Mouse (Mus musculus) left cerebral cortex, postnatal 25 days (tissue): Measurements from ENCODE around the gene Pgam1. TPM values are rescaled to one million over a fixed set of nuclear protein-coding genes. Genes with fewer than 3 reads are reported as not detected.
"Not testable (repeated sequence)": the region's sequence is repeated elsewhere in the genome, so short reads cannot be mapped to it uniquely, and the experiment has no call there.

Source experiments
- DNase-seq, 2 experiments: peaks; one replicate each; pipeline ENCODE4 v3.0.0; 2022; ENCODE audit warnings: low spot score in 2 of 2, mixed read lengths in 1 of 2
- intact Hi-C: fragments of 180-260 bp; cut with DNase I; formaldehyde crosslinking; loops from one replicate; pipeline ENCODE4 v1.15.1; 2025
- total RNA-seq, 2 experiments: library from RNA; stranded (reverse); gene quantifications; 2 replicates each; pipeline ENCODE4 v1.2.3; 2021

Pgam1 gene
- total RNA-seq: 100 to 1,000 TPM; 574 to 598 TPM

DNA sequence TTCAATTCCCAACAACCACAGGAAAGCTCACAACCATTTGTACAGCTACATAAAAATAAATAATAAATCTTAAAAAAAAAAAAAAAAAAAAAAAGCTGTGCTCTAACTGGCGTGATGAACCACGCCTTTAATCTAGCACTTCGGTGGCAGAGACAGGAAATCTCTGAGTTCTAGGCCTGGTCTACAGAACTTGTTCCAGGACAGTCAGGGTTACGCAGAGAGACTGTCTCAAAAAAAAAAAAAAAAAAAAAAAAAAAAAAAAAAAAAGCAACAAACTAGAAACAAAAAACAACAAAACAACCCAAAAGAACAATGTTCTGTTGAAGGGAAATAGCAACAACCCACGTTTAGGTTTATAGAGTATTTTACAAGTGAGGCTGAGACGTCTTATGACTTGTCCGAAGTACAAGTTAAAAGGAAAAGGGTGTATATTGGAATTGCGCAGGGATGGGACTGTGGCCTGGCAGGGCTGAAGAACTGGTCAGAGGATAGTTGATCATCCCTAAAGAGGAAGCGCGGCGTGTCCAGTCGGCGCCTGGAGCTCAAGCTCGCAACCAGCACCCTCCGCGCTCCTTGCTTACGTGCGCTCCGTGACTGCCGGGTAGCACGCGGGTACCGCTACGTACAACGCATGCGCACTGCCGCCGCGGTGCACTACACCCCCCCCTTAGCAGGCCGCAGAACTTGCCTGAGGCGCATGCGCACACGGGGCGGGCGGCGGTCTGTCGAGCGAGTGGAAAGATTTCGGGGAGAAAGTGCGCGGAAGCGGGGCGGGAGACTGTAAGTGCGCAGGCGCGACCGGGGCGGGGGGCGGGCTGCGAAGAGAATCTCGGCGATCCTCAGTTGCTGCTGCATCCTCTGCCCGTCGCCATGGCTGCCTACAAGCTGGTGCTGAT lies at the start of gene Pgam1:
TSS of gene Pgam1 (plus strand) at position 746 of the 896 bp plus-strand sequence.
- DNase-seq: peak; percentile 95 to 98
- intact Hi-C loops: no loop called here

DNA sequence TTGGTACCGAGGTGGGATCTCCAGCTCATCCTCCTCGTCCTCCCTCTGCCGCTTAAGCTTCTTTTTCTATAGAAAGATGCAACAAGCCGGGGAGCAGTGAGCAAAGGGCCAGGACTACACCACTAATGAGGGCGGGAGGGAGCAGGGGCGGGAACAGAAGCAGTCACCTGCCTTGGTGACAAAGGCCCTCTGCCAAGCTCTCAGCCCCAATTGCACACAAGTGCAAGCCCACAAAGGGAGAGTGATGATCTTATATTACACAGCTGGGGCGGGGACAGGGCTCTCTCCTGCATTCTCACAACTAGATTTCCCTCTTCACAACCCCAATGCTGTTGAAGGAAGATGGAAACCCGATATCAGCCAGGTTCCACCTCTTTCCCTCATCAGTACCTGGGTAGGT lies 45.0 kb upstream of the Pgam1 start:
- no peak for DNase-seq
- intact Hi-C loops: no loop called here

DNA sequence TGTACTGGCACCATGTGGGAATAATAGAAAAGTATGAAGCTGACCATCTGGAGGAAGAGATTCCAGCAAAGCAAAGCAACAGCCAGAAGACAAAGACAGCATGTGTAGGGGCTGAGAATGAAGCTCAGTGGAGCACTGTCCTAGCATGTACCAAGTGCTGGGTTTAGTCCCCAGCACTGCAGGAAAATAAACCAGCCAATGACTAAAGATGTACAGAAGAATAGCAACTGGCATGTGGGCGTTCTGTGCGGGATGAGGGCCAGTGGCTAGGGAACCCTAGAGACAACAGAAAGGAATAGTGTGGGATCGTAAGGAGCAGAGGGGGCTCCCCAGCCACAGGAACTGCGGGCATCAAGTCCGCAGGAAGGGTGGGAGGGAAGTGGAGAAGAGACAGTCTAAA lies 42.4 kb upstream of the Pgam1 start:
- DNase-seq: peak; percentile 20 to 66
- intact Hi-C loops: no loop called here

DNA sequence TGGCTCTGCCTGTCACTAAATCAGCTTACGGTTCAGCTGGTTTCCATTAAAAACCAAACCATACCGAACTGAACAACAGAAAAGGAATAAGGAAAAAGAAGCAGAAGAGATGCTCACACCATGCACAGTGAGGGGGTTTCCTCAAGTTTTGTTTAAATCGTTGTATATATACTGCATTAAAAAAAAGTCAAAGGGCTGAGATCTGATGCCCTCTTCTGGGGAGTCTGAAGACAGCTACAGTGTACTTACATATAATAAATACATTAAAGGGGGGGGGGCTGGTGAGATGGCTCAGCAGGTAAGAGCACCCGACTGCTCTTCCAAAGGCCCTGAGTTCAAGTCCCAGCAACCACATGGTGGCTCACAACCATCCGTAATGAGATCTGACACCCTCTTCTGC lies 41.8 kb upstream of the Pgam1 start:
- DNase-seq, intact Hi-C loops: not testable (repeated sequence)

DNA sequence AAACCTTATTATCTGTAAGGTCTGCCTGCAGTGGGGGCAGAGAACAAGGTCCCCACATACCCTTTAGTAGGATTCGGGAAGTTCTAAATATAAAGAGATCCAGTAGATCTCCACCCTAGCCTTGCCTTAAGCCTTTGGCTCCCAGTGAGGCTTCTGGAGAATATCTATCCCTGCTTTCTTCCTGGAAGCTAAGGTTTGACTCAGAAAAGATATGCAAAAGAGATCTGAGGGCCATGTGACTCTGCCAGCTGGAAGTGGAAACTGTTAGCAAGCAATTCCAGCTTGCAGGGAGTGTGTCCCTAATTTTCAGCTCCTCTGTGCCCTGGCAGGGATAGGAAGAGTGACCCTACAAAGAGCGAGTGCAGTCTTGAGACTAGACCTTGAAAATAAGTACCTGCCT lies 39.4 kb upstream of the Pgam1 start:
- intact Hi-C loops: no loop called here
- DNase-seq: peak; percentile 31 to 80

DNA sequence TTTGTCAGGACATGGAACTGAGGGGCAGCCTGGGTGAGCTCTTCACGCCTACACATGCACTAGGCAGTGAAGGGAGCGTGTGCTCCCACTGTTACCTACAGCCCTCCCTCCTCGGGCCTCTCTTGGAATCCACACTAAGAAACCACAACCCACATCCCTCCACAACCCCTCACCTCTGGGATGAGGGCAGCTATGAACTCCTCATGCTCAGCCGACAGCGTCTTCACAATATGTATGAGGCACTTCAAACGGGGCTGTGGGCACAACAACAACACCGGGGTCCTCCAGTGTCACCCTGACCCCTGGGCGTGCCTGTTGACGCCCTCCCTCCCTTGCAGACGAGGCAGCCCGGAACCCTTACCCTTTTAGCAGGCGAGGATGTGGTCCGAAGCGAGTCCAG lies 37.4 kb upstream of the Pgam1 start:
- no peak for DNase-seq
- intact Hi-C loops: no loop called here

DNA sequence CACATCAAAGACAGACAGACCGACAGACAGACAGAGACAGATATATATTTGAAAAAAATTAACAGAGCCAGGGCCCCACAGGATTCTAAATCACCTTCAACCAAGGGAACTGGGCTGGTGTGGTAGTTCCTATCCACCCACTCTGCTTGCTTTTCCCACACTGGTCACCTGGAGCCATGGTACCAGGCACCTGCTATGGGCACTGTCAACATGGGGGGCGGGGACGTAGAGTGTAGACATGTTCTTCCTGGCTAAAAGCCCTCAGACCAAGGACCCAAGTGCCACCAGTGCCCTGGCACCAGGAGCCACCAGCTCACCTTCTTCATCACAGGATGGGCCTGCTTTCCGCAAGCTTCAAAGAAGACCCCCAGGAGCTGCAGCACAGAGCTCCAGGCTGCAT lies 29.9 kb upstream of the Pgam1 start:
- intact Hi-C loops: no loop called here
- DNase-seq: no peak

DNA sequence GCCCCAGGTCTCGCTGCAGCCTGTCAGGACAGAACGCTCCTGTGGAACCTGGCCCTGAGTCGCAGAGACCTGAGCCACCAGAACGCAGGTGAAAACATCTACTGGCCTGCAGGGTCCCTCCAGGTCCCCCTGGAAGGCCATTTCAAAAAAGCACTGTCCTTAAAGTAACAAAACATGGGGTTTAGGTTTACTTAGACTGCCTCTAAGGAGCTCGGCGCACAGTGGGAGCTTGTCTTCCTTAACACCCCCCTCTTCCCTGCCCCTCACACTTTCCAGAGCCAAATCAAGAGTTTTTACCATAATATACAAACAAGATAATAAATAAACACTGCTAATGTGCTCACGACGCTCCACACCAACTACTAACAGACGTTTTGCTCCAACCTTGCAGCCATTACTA lies 27.8 kb upstream of the Pgam1 start:
- intact Hi-C loops: no loop called here
- DNase-seq: no peak

DNA sequence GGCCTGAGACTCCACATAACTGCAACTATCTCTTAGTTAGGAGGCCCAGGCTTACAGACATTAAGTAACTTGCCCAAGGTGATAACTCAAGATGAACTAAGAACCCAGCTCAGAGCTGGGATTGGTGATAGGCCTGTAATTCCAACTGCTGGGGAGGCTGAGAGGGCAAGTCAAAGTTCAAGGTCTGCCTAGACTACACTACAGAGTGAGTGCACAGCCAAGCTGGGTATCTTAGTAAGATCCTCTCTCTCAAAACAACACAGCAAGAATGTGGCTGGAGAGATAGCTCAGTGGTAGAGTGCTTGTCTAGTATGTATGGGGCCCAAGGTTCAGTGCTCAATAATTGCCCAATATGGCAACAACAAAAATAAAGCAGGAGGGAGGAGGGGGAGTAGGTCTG lies 23.5 kb upstream of the Pgam1 start:
- no peak for DNase-seq
- intact Hi-C loops: no loop called here

DNA sequence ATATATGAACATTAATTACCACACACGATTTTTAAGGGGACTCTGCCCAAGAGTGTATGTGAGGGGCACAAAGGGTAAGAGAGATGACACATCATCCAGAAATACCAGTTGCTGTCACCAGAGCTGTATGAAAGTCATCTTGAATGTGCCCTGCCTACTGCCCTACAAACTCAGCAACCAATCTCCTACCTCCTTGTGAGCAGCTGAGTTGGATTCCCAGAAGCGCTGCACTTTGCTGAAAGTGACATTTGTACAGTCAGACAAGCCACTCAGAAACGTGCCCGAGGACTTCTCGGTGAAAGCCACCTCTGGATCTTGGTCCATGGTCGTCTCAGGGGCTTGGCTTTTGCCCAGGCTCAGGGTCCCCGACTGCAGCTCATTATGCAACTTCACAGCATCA lies 16.8 kb upstream of the Pgam1 start:
- no peak for DNase-seq
- intact Hi-C loops: loop anchor here (5.0 kb wide), 1 partner anchor 127 kb away; no protein-coding TSS in a partner anchor

DNA sequence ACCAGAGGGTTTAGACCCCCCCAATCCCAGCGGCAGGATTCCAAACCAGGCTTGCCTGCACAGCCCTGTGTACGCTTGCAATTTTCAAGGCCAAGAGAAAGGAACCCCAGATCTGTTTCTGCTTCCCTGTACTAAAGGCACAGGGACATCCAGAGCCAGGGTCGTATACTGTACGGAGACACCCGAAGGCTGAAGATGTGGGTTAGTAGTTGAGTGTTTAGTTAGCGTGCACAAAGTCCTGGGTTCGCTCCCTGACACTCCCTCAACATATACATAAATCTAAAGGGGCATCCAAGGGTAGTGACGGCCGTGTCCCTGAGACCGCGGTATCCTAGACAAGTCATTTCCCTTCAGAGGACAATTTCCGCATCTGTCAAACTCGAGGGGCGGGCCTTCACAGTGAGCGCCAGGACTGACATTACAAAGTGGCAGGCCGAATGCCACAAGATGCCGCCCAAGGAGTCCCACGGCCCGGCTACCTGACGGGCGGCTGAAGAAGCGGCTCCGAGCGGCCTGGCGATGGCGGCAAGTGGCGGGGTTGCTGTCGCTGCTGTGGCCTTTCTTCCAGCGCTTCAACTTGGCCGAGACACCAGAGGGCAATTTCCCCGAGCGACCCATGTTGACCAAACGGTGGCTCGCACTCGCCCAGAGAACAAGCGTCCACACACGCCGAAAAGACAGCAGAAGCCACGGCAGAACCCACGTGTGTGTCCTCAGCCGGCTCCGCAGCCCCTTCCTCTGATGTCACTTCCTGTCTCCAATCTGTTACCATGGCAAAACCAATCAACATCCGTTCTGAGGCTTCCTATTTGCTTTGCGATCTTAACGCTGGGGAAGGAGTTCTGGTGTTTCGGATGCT lies 16.0 kb upstream of the Pgam1 start, which contains the start of gene Rrp12:
TSS of gene Rrp12 (minus strand) at position 714 of the 859 bp plus-strand sequence.
- intact Hi-C loops: loop anchor here (5.0 kb wide), 1 partner anchor 127 kb away; no protein-coding TSS in a partner anchor
- peak; percentile 88 to 95 for DNase-seq

DNA sequence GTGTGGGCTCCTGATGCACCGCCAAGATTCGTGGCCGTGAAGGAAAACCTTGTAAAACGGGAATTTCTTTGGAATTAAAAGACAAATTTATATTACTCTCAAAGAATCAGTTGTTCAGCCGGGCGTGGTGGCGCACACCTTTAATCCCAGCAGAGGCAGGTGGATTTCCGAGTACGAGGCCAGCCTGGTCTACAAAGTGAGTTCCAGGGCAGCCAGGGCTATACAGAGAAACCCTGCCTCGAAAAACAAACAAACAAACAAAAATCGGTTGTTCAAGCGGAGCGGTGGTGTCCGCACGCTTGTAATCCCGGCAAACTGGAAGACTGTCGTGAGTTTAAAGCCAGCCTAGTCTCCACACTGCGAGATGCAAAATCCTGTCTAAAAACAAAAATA lies 15.4 kb upstream of the Pgam1 start:
- DNase-seq: no peak
- intact Hi-C loops: loop anchor here (5.0 kb wide), 1 partner anchor 126 kb away; no protein-coding TSS in a partner anchor

DNA sequence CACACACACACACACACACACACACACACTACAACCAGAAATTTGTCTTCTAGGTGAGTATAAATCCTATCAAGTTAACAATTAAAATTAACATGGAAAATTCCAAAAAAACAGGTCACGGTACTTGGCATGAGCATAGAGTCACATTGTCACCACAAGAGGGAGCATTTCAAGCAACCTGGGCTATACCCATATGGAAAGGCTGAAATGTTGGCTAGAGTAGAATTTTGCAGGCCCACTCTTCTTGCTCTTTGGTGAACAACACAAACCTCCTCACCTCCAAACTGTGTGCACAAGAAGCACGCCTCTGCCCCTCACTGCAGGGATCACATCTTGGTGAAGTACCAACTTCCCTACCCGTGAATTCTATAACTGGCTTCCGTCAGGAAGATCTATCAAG lies 12.9 kb upstream of the Pgam1 start:
- intact Hi-C loops: loop anchor here (5.0 kb wide), 1 partner anchor 123 kb away; no protein-coding TSS in a partner anchor
- peak in 1 of 2 experiments; percentile 27 for DNase-seq

DNA sequence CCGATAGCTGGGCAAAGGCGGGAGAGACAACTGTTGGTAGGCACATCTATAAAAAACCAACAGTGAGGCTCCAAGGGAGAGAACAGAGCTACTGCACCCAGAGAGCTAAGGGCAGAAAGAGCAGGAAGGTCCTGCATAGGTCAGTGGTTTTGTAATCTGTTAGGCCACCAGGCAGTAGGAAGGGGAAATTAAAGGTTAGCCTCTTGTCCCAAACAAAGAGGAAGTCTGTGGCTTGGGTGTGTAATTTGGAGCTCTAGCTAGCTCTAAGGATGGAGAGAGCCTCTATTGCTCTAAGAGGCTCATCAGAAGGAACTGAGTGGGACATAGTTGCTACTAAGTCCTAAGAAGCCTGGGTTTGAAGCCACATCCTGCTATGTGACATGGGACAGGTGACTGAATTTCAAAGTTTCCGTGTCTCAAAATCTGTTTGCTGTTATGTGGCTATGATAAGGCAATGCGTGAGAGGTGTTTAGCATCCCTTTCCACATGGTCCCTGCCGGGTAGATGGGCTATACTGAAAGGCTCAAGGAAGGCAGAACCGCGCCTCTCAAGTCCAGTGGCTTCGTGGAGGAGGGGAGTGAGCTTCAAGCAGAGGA lies 11.1 kb upstream of the Pgam1 start:
- no peak for DNase-seq
- intact Hi-C loops: no loop called here

DNA sequence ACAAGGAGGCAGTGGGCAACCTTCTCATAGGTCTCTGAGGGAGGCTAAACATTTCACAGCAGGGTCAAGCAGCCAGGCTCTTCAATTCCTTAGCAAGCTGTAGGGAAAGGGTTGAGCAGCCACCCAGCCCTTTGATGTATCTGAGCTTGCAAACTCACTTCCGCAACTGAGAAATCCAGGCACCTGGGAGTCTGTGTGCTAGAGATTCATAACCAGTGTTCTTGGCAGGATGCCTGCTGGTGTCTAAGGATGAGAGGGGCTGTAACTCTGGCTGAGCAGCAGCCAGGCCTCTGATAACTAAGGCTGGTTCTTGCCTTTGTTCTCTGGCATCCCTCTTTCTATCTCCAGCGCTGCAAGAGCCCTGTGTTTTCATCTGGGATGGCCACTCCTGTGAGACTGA lies 10.0 kb upstream of the Pgam1 start:
- DNase-seq: no peak
- intact Hi-C loops: no loop called here

DNA sequence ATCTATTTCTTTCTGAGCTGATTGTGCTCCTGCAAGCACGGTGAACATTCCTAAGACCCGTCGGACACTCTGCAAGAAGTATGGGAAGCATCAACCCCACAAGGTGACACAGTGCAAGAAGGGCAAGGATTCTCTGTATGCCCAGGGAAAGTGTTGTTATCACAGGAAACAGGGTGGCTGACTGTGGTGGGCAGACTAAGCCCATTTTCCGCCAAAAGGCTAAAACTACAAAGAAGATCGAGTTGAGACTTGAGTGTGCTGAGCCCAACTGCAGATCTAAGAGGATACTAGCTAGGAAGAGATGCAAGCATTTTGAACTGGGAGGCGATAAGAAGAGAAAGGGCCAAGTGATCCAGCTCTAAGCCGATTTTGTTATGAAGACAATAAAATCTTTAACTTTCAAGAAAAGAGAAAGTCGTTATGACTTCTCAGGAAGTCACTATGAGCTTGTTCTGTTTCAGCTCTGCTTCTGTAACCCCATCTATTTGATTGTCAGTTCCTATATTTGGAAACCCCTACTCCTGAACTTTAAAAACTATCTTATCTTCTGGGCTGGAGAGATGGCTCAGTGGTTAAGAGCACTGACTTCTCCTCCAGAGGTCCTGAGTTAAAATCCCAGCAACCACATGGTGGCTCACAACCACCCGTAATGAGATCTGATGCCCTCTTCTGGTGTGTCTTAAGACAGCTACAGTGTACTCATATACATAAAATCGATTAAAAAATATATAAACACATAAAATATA lies 8.7 kb upstream of the Pgam1 start:
- intact Hi-C loops: no loop called here
- no peak for DNase-seq

DNA sequence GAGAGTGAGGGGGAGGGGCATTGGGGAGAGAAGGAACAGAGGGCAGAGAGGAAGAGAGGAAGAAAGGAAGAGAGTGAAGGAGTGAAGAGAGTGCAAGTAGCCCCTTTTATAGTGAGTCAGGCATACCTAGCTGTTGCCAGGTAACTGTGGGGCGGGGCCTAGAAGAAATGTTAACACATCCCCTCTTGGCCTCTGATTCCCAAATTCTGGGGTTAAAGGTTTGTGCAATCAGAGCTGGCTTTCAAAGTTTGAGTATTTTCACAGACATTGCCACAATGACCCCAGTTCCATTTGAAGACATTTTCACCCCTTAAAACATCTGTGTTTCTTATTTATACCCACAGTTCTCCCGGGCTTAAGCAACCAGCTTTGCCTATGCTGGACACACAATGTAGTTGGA lies 6.5 kb upstream of the Pgam1 start:
- no peak for DNase-seq
- intact Hi-C loops: no loop called here

DNA sequence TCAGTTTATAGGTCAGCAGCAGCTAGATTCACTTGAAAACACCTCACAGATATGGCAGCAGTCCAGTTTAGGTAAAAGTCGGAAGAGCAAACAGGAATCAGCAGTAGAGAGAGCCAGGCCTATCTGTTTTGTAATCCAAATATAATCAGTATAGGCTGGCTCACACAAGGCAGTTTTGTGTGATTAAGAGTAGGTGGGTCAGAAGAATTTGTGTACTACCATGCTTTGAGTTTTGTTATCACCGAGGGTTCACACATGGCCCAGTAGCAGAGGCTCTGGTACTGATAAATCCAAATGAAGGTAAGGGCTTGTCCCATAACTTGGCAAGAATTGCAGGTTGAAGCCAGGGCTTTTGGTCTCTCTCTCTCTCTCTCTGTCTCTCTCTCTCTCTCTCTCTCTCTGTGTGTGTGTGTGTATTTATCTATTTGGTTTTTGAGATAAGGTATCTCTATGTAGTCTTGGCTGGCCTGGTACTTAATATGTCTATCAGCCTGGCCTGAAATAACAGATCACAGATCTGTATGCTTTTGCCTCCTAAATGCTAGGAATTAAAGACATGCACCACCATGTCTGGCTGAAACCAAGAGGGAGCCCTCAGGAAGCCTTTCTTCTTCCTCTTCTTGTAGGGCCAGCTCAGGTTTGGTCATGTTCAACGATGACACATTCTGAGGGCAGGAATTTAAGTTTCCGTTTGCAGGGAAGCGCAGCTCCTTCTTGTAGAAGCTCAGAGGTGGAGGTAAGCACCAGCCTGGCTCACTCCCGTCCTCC lies 5.2 kb upstream of the Pgam1 start:
- DNase-seq: no peak
- intact Hi-C loops: no loop called here
